Mouse (Mus musculus): ENCODE measurements around the gene Far1. TPM values are rescaled to one million over a fixed set of nuclear protein-coding genes. Genes with fewer than 3 reads are reported as not detected.
A peak's percentile ranks its signal among the peaks of the same experiment; 100 is the strongest.

The Far1 gene
- total and polyA plus RNA-seq, 3 experiments, result 26.4 to 34.2 TPM; not detected in 1

DNA sequence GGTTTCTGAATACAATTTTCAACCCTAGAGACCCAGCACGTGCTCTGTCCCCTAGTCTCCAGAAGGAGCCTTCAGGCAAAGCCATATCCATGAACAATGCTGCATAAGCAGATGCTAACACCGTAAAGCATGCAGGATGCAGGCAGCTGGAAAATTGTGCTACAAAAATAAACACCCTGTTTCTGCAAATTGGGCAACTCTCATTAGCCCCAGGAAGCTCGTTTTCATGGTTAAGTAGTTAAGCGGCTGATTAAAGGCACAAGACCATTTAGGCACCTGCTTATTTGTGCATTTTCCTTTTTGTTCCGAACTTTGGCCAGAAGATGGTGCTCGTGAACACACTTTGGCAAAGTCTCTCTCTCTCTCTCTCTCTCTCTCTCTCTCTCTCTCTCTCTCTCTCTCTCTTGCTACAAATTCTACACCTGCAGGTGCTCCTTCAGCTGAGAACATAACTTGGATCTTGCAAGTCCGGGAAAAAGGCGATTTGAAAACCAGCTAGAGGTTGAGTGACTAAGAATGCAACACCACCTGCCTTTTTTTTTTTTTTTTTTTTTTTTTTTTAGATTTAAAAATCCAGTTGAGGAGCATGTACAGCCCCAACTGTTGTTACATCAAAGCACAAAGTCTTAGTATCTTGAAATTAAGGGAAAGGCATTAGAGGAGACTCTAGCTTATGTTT, 95.5 kb downstream of the Far1 start:
- TF ChIP-seq TCF12 (IDR thresholded peaks at IDR 0.05; ENCODE audit: low read depth, low read length) (no peak), POLR2A (IDR thresholded peaks at IDR 0.05; ENCODE audit: control insufficient read depth in 1 of 2, insufficient read depth in 1 of 2, low read depth in 1 of 2, low read length in 2 of 2, poor library complexity in 1 of 2) (no peak), USF2 (IDR thresholded peaks at IDR 0.05; ENCODE audit: borderline replicate concordance in 1 of 2, insufficient read depth in 1 of 2, low read depth in 1 of 2, low read length in 2 of 2) (no peak), SMC3 (IDR thresholded peaks at IDR 0.05; ENCODE audit: low read depth, low read length) (peak; percentile 49), CTCF (IDR thresholded peaks at IDR 0.05 in 2 of 3, conservative IDR thresholded peaks at IDR 0.05 in 1 of 3; ENCODE audit: control insufficient read depth in 1 of 3, insufficient read depth in 1 of 3, low read depth in 2 of 3, low read length in 3 of 3, poor library complexity in 1 of 3, severe bottlenecking in 1 of 3) (peak in 2 of 3 experiments; percentile 15 to 57; a peak in 3 of 6 replicates), MEF2A (IDR thresholded peaks at IDR 0.05; ENCODE audit: extremely low read depth, insufficient replicate concordance, low read depth, low read length, poor library complexity, severe bottlenecking) (no peak), MAZ (IDR thresholded peaks at IDR 0.05; ENCODE audit: low read depth, low read length) (no peak), MYB (IDR thresholded peaks at IDR 0.05; ENCODE audit: low read depth, low read length) (no peak), ZMIZ1 (IDR thresholded peaks at IDR 0.05; ENCODE audit: low read depth, low read length) (no peak), ZC3H11A (IDR thresholded peaks at IDR 0.05; ENCODE audit: low read depth, low read length) (no peak), ELF1 (IDR thresholded peaks at IDR 0.05; ENCODE audit: low read depth, low read length) (no peak), MAX (IDR thresholded peaks at IDR 0.05; ENCODE audit: low read length) (no peak), ZKSCAN1 (IDR thresholded peaks at IDR 0.05; ENCODE audit: low read depth, low read length) (no peak), CHD2 (IDR thresholded peaks at IDR 0.05; ENCODE audit: low read length) (no peak), HCFC1 (IDR thresholded peaks at IDR 0.05; ENCODE audit: low read depth, low read length) (no peak), EP300 (IDR thresholded peaks at IDR 0.05; ENCODE audit: low read depth in 1 of 2, low read length in 2 of 2) (no peak), RCOR1 (IDR thresholded peaks at IDR 0.05; ENCODE audit: low read depth, low read length) (no peak), RAD21 (IDR thresholded peaks at IDR 0.05; ENCODE audit: low read depth, low read length) (peak; percentile 43), NELFE (IDR thresholded peaks at IDR 0.05; ENCODE audit: low read depth, low read length) (no peak), GABPA (IDR thresholded peaks at IDR 0.05; ENCODE audit: low read depth, low read length) (no peak), MAFK (IDR thresholded peaks at IDR 0.05; ENCODE audit: borderline replicate concordance, low read depth, low read length) (no peak), MXI1 (IDR thresholded peaks at IDR 0.05; ENCODE audit: low read depth, low read length) (no peak), USF1 (IDR thresholded peaks at IDR 0.05; ENCODE audit: low read depth, low read length) (no peak), GATA1 (IDR thresholded peaks at IDR 0.05; ENCODE audit: low read depth, low read length) (no peak), TBP (IDR thresholded peaks at IDR 0.05; ENCODE audit: low read depth, low read length) (no peak), CHD1 (IDR thresholded peaks at IDR 0.05; ENCODE audit: low read depth, low read length) (no peak), MYC (IDR thresholded peaks at IDR 0.05; ENCODE audit: low read depth, low read length) (no peak), UBTF (IDR thresholded peaks at IDR 0.05; ENCODE audit: borderline replicate concordance, insufficient read depth, low read depth, low read length) (no peak), TAL1 (IDR thresholded peaks at IDR 0.05; ENCODE audit: low read length) (no peak), POLR2AphosphoS5 (IDR thresholded peaks at IDR 0.05; ENCODE audit: borderline replicate concordance, low read depth, low read length) (no peak), JUND (IDR thresholded peaks at IDR 0.05; ENCODE audit: low read depth, low read length) (peak; percentile 98), ZNF384 (IDR thresholded peaks at IDR 0.05; ENCODE audit: low read depth, low read length) (0 out of 2 replicates have a peak, but pooled peaks have one; percentile 61), POLR2AphosphoS2 (IDR thresholded peaks at IDR 0.05; ENCODE audit: low read length) (no peak), ETS1 (IDR thresholded peaks at IDR 0.05; ENCODE audit: low read depth, low read length) (no peak), BHLHE40 (IDR thresholded peaks at IDR 0.05; ENCODE audit: borderline replicate concordance, low read depth, low read length) (no peak), KAT2A (conservative IDR thresholded peaks at IDR 0.05; ENCODE audit: low read depth, low read length) (no peak)
- peak; percentile 63 for DNase-seq (ENCODE audit: low read depth, low spot score)
- no peaks in the 10 kb centered on the region for H3K4me1 ChIP-seq (ENCODE audit: control insufficient read depth in 1 of 2, insufficient read depth in 2 of 2, low read length in 2 of 2)

More for the DNA sequence above, 95.5 kb downstream of the Far1 start:
- Histone ChIP-seq H3K79me2 (ENCODE audit: control insufficient read depth, insufficient read depth, low read length, poor library complexity) (no peaks in the 10 kb centered on the region), H3K4me3 (ENCODE audit: control insufficient read depth in 1 of 2, insufficient read depth in 1 of 2, low read depth in 2 of 2, low read length in 2 of 2) (no peak overlapping the region), H3K9ac (ENCODE audit: control insufficient read depth, low read depth, low read length, poor library complexity, severe bottlenecking) (no peak overlapping the region), H3K27me3 (ENCODE audit: control insufficient read depth in 1 of 2, insufficient read depth in 2 of 2, low read length in 2 of 2) (no peaks in the 10 kb centered on the region), H3K36me3 (ENCODE audit: control insufficient read depth in 1 of 2, insufficient read depth in 2 of 2, low read length in 2 of 2) (no peaks in the 10 kb centered on the region), H3K27ac (ENCODE audit: control insufficient read depth, low read depth, low read length) (no peak overlapping the region), H3K9me3 (replicated peaks; ENCODE audit: insufficient read depth, low read length) (no peaks in the 10 kb centered on the region)
